Mouse (Mus musculus) midbrain, embryonic 16.5 days (tissue): ENCODE results near the gene Rab38. TPM values are rescaled to one million over a fixed set of nuclear protein-coding genes. Genes with fewer than 3 reads are reported as not detected.

Experiments used
- ATAC-seq: fragments of 200-750 bp; cut with Nextera tagmentation; 2 replicates; pipeline ENCODE4 v1.8.0; 2017; ENCODE audit warnings: moderate TSS enrichment
- H3K27ac ChIP-seq: fragments of 300-500 bp; sonication (generic); 2 replicates; pipeline ENCODE4 v1.5.1; 2014; ENCODE audit warnings: mild to moderate bottlenecking, low read length, mixed read lengths
- H3K27me3 ChIP-seq: fragments of 300-500 bp; sonication (generic); 2 replicates; pipeline ENCODE4 v1.6.1; 2014; ENCODE audit warnings: low read depth, low read length, mixed read lengths; ENCODE audit not compliant: control insufficient read depth, insufficient read depth
- H3K36me3 ChIP-seq: fragments of 300-500 bp; sonication (generic); 2 replicates; pipeline ENCODE4 v1.6.1; 2014; ENCODE audit warnings: mild to moderate bottlenecking, low read length, moderate library complexity, mixed read lengths; ENCODE audit not compliant: control insufficient read depth, insufficient read depth
- H3K4me1 ChIP-seq: fragments of 300-500 bp; sonication (generic); 2 replicates; pipeline ENCODE4 v1.6.1; 2014; ENCODE audit warnings: mild to moderate bottlenecking, low read length, mixed read lengths; ENCODE audit not compliant: control insufficient read depth, insufficient read depth
- H3K4me2 ChIP-seq: fragments of 300-500 bp; sonication (generic); 2 replicates; pipeline ENCODE4 v1.6.1; 2014; ENCODE audit warnings: mild to moderate bottlenecking, low read length, mixed read lengths
- H3K4me3 ChIP-seq: fragments of 300-500 bp; sonication (generic); 2 replicates; pipeline ENCODE4 v1.5.1; 2014; ENCODE audit warnings: low read depth, mild to moderate bottlenecking, low read length, moderate library complexity, mixed read lengths
- H3K9ac ChIP-seq: fragments of 300-500 bp; sonication (generic); 2 replicates; pipeline ENCODE4 v1.6.1; 2014; ENCODE audit warnings: low read depth, low read length, mixed read lengths
- H3K9me3 ChIP-seq: fragments of 300-500 bp; sonication (generic); replicated peaks from 2 replicates; pipeline ENCODE4 v1.6.1; 2014; ENCODE audit warnings: mild to moderate bottlenecking, low read length, mixed read lengths; ENCODE audit not compliant: control insufficient read depth, poor library complexity, severe bottlenecking
- WGBS: fragments of 180-500 bp; shearing (Covaris S2); extraction: QIAGEN DNeasy Blood & Tissue Kit; methylation state at CpG from one replicate; pipeline ENCODE4 v1.1.7; 2014; 5-methylcytosine and 5-hydroxymethylcytosine counted together
- polyA plus RNA-seq: library from polyadenylated mRNA; unstranded; fragments of >200 nt; fragmentation: Nextera tagmentation; extraction: Ambion mirVana; gene quantifications from 2 replicates; pipeline ENCODE4 v1.2.1, GENCODE M21; 2015

The Rab38 gene
- polyA plus RNA-seq, 1 experiment from 2014 or later = 1.1 TPM

GRCm38 (mm10) chr7:88482628-88483027 lies 52.6 kb downstream of the Rab38 start:
- 70% methylated on average over 7 of the region's 7 CpGs for WGBS
- ATAC-seq = no peak
- no peaks in the 10 kb centered on the region for H3K4me1 ChIP-seq
- H3K36me3 ChIP-seq = no peaks in the 10 kb centered on the region
- H3K9me3 ChIP-seq = no peaks in the 10 kb centered on the region
- H3K4me2 ChIP-seq = no peak overlapping the region
- no peak overlapping the region for H3K27ac ChIP-seq
- H3K9ac ChIP-seq = no peak overlapping the region
- H3K4me3 ChIP-seq = no peak overlapping the region
- H3K27me3 ChIP-seq = no peaks in the 10 kb centered on the region

GRCm38 (mm10) chr7:88491020-88491419 lies 60.9 kb downstream of the Rab38 start:
- Histone ChIP-seq H3K27me3 (no peaks in the 10 kb centered on the region), H3K27ac (no peak overlapping the region; the same call in 1 of the 2 replicates), H3K9me3 (no peaks in the 10 kb centered on the region), H3K4me3 (no peak overlapping the region), H3K9ac (no peak overlapping the region), H3K4me2 (no peak overlapping the region), H3K4me1 (no peaks in the 10 kb centered on the region), H3K36me3 (no peaks in the 10 kb centered on the region)
- ATAC-seq = peak; percentile 67; the same call in 1 of the 2 replicates
- WGBS = 14% methylated on average over 2 of the region's 2 CpGs

GRCm38 (mm10) chr7:88502217-88502817 lies 72.2 kb downstream of the Rab38 start:
- Histone ChIP-seq H3K9ac (no peak overlapping the region), H3K27ac (no peak overlapping the region), H3K4me1 (no peaks in the 10 kb centered on the region; the same call in 1 of the 2 replicates), H3K4me3 (no peak overlapping the region), H3K4me2 (no peak overlapping the region), H3K36me3 (no peaks in the 10 kb centered on the region), H3K9me3 (no peaks in the 10 kb centered on the region), H3K27me3 (no peaks in the 10 kb centered on the region)
- ATAC-seq = no peak
- WGBS = 93% methylated on average over 5 of the region's 5 CpGs

GRCm38 (mm10) chr7:88509748-88510147 lies 79.7 kb downstream of the Rab38 start:
- no peak for ATAC-seq
- no peaks in the 10 kb centered on the region for H3K9me3 ChIP-seq
- H3K4me1 ChIP-seq = no peaks in the 10 kb centered on the region
- no peaks in the 10 kb centered on the region for H3K27me3 ChIP-seq
- no peak overlapping the region for H3K4me3 ChIP-seq
- H3K4me2 ChIP-seq = no peak overlapping the region
- WGBS = 93% methylated on average over 2 of the region's 2 CpGs
- H3K27ac ChIP-seq = no peak overlapping the region
- H3K9ac ChIP-seq = no peak overlapping the region
- no peaks in the 10 kb centered on the region for H3K36me3 ChIP-seq

GRCm38 (mm10) chr7:88522481-88522880 lies 92.4 kb downstream of the Rab38 start:
- Histone ChIP-seq H3K4me3 (no peak overlapping the region), H3K27me3 (no peaks in the 10 kb centered on the region), H3K9me3 (no peaks in the 10 kb centered on the region), H3K36me3 (no peaks in the 10 kb centered on the region), H3K27ac (no peak overlapping the region), H3K9ac (no peak overlapping the region), H3K4me1 (no peaks in the 10 kb centered on the region), H3K4me2 (no peak overlapping the region)
- ATAC-seq = no peak
- WGBS = 76% methylated on average over 1 of the region's 1 CpGs

GRCm38 (mm10) chr7:88527100-88527671 lies 97.1 kb downstream of the Rab38 start:
- no peak overlapping the region for H3K4me3 ChIP-seq
- ATAC-seq = no peak
- no peak overlapping the region for H3K4me2 ChIP-seq
- H3K36me3 ChIP-seq = no peaks in the 10 kb centered on the region
- no peaks in the 10 kb centered on the region for H3K9me3 ChIP-seq
- no peaks in the 10 kb centered on the region for H3K27me3 ChIP-seq
- 69% methylated on average over 1 of the region's 1 CpGs for WGBS
- H3K9ac ChIP-seq = no peak overlapping the region
- no peak overlapping the region for H3K27ac ChIP-seq
- H3K4me1 ChIP-seq = no peaks in the 10 kb centered on the region

GRCm38 (mm10) chr7:88536127-88536531 lies 106.1 kb downstream of the Rab38 start:
- Histone ChIP-seq H3K9ac (no peak overlapping the region), H3K9me3 (no peaks in the 10 kb centered on the region), H3K4me1 (no peaks in the 10 kb centered on the region), H3K36me3 (no peaks in the 10 kb centered on the region), H3K27me3 (no peaks in the 10 kb centered on the region), H3K4me3 (no peak overlapping the region), H3K4me2 (no peak overlapping the region), H3K27ac (no peak overlapping the region)
- peak; percentile 91 for ATAC-seq

- Histone ChIP-seq H3K4me1 (no peaks in the 10 kb centered on the region), H3K27me3 (no peaks in the 10 kb centered on the region), H3K36me3 (no peaks in the 10 kb centered on the region), H3K9ac (no peak overlapping the region), H3K4me3 (no peak overlapping the region), H3K4me2 (no peak overlapping the region), H3K9me3 (no peaks in the 10 kb centered on the region), H3K27ac (no peak overlapping the region)
- ATAC-seq = peak; percentile 61; the same call in 1 of the 2 replicates
- 64% methylated on average over 3 of the region's 3 CpGs for WGBS
Observed at GRCm38 (mm10) chr7:88536743-88537142, 106.7 kb downstream of the Rab38 start.
